Mouse (Mus musculus) cerebellum, postnatal 25 days (tissue): ENCODE measurements around the gene Olfr512.

Experiments used
- DNase-seq, 2 experiments: peaks; one replicate each; pipeline ENCODE4 v3.0.0; 2021; ENCODE audit warnings: mixed read lengths in 2 of 2

The Olfr512 gene

DNA sequence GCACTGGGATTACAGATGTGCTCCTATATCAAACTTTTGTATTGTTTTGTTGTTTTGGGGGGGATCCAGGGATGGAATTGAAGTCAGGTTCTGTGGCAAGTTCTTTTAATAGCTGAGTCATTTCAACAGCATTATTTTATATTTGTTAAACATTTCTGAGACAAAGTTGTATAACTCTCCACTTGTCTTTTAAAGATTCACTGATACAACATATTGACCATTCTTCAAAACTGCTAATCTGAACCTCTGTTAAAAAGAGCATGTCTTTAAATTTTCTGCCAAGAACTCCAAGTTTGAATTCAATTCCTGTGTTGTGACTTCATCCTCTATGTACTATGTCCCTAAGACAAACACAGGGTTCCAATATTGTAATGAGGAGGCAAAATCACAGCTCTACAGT lies at the start of gene Olfr512:
Gene Olfr512 (plus strand): TSS at position 301 of the 400 bp plus-strand sequence.
- no peak for DNase-seq

DNA sequence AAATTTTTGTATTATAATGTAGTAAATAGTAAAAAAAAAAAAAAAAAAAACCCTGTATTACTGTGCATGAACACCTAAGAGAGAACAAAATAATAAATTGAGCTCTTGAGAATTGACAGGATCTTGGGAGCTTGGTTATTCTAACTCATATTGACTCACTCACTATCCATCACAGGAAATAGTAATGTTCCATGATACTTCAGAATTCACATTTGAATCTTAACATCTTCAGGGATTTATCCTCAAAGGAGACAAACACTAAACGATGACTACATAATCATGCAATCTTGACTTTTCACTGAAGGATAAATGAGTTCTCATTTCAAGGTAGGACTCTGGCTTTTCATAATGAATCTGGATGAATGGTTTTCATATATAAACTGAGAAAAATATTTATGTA lies 47.0 kb upstream of the Olfr512 start, which contains the start of gene Olfr510:
Gene Olfr510 (plus strand): TSS at position 301 of the 400 bp plus-strand sequence.
- no peak for DNase-seq

DNA sequence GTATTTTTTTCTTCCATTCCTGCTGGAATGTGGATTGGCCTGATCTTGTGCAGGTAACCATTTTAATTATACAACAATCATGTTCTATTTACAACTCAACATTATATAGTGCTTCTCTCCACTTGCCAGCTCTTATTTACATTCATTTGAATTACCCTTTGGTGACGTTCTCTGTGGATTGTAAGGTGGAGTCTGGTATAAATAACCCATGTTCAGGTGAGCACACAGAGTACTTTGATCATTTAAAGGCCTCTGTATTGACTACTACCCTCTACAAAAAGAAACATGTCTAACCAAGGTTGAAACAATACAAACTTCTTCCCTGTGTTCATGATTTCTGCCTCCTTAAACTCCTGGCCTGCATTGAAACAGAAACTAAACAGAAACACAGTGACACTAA lies 42.1 kb upstream of the Olfr512 start:
- no peak for DNase-seq

DNA sequence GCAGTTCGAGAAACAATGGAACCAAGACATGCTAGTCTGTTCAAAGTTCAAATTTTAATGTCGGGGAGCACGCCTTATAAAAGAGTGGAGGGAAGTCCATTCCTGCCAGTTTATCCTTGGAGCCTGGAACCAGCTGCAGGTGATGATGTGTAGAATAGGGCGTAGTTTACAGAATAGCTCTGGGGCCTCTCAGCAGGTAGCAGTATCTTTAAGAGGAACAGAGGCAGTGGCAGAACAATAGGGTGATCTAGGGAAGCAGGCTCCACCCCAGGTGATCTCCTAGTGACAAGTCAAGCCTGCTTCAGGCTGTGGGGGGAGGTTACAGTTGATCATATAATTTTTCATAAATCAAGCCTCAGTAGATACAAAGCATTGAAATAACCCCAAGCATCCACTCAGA lies 34.2 kb upstream of the Olfr512 start:
- DNase-seq = no peak

DNA sequence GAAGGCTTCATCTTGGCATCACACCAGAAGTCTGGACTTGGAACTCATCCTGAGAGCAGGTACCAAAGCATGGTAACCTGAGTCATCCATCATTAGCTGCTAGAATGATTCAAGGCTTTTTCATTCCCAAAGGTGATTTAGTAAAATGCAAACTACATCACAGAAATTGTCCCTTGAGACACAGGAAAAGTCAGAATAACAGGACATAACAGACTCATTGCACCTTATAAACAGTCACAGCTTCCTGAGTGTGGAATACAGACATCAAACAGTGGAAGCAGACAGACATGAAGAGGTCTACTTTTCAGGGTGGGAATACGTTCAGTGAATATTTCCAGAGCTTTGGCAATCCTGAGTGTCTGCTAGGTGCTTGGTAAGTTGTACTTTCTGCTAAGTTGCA lies 37.6 kb downstream of the Olfr512 start, which contains the start of gene Olfr513:
Gene Olfr513 (plus strand): TSS at position 301 of the 400 bp plus-strand sequence.
- DNase-seq = no peak

DNA sequence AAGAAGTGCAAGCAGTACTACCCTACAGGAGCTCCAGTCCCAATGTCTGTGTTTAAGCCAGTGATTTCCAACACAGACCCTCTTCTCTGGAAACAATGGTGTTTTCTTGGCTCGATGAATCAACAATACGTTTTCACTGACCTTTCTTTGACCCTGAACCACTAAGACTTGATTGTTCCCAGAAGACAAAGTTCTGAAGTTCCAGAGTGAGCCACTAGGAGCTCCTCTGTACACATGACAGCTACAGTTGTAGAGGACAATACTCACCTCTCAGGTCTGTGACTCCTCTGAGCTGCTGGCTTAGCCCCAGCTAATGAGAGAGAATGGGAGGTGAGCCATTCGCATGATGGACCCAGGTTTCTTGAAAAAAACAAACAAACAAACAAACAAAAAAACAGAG lies 47.3 kb downstream of the Olfr512 start:
- no peak for DNase-seq
